Mouse (Mus musculus) hindbrain, embryonic 14.5 days (tissue): ENCODE measurements around the gene Tbk1. TPM values are rescaled to one million over a fixed set of nuclear protein-coding genes. Genes with fewer than 3 reads are reported as not detected.
A peak's percentile ranks its signal among the peaks of the same experiment; 100 is the strongest.

Source experiments
- ATAC-seq: fragments of 200-750 bp; cut with Nextera tagmentation; 2 replicates; pipeline ENCODE4 v1.8.0; 2017; ENCODE audit warnings: moderate number of reproducible peaks, mild to moderate bottlenecking, moderate TSS enrichment, moderate library complexity; ENCODE audit not compliant: low FRiP score
- DNase-seq: peaks from one replicate; pipeline ENCODE4 v3.0.0-alpha.2; 2015; ENCODE audit warnings: low spot score
- H3K27ac ChIP-seq: fragments of 300-500 bp; sonication (generic); 2 replicates; pipeline ENCODE4 v1.5.1; 2014; ENCODE audit warnings: mild to moderate bottlenecking, moderate library complexity
- H3K27me3 ChIP-seq: fragments of 300-500 bp; sonication (generic); 2 replicates; pipeline ENCODE4 v1.6.1; 2014; ENCODE audit warnings: mild to moderate bottlenecking, low read length, mixed read lengths; ENCODE audit not compliant: control insufficient read depth, insufficient read depth
- H3K36me3 ChIP-seq: fragments of 300-500 bp; sonication (generic); replicated peaks from 2 replicates; pipeline ENCODE4 v1.6.1; 2014; ENCODE audit not compliant: control insufficient read depth, insufficient read depth
- H3K4me1 ChIP-seq: fragments of 300-500 bp; sonication (generic); replicated peaks from 2 replicates; pipeline ENCODE4 v1.6.1; 2014; ENCODE audit warnings: antibody characterized with exemption, low read length, mixed read lengths; ENCODE audit not compliant: control insufficient read depth, insufficient read depth
- H3K4me2 ChIP-seq: fragments of 300-500 bp; sonication (generic); replicated peaks from 2 replicates; pipeline ENCODE4 v1.6.1; 2014; ENCODE audit warnings: mild to moderate bottlenecking, moderate library complexity
- H3K4me3 ChIP-seq: fragments of 300-500 bp; sonication (generic); replicated peaks from 2 replicates; pipeline ENCODE4 v1.5.1; 2014; ENCODE audit warnings: mild to moderate bottlenecking, low read length
- H3K9ac ChIP-seq: fragments of 300-500 bp; sonication (generic); 2 replicates; pipeline ENCODE4 v1.6.1; 2014
- H3K9me3 ChIP-seq: fragments of 300-500 bp; sonication (generic); 2 replicates; pipeline ENCODE4 v1.6.1; 2016; ENCODE audit warnings: low read length; ENCODE audit not compliant: control insufficient read depth
- WGBS: fragments of 180-500 bp; shearing (Covaris S2); extraction: QIAGEN DNeasy Blood & Tissue Kit; methylation state at CpG from one replicate; pipeline ENCODE4 v1.1.7; 2014; 5-methylcytosine and 5-hydroxymethylcytosine counted together
- polyA plus RNA-seq: library from polyadenylated mRNA; unstranded; fragments of >200 nt; fragmentation: Nextera tagmentation; extraction: Ambion mirVana; gene quantifications from 2 replicates; pipeline ENCODE4 v1.2.1, GENCODE M21; 2014

Tbk1 gene
- polyA plus RNA-seq, 1 experiment from 2014 or later: 33.4 TPM

DNA sequence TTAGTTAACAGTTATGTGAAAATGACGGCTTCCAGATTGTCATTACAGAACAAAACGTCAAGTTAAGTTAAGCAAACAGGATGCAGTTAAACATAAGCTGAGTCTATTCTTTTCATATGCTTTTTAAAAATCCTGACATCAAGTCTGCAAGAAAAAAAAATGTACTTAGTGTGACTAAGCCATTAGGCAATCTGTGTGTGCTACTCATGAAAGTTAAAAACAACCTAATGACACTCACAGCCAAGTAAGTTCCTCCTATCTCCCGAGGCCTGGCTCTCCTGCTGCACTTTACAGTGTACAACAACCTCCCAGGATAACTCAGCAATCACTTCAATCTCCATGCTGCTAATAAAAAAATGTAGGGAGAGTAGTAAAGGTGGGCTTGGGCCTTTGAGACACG lies 17.0 kb upstream of the Tbk1 start:
- Histone ChIP-seq H3K9me3 (no peaks in the 10 kb centered on the region), H3K9ac (no peak overlapping the region), H3K27me3 (no peaks in the 10 kb centered on the region), H3K4me3 (no peak overlapping the region), H3K36me3 (peaks cover 98% of the 10 kb centered on the region), H3K4me2 (no peak overlapping the region), H3K27ac (no peak overlapping the region), H3K4me1 (no peaks in the 10 kb centered on the region)
- ATAC-seq (no peak), DNase-seq (no peak)
- WGBS: 89% methylated on average over 4 of the region's 4 CpGs

DNA sequence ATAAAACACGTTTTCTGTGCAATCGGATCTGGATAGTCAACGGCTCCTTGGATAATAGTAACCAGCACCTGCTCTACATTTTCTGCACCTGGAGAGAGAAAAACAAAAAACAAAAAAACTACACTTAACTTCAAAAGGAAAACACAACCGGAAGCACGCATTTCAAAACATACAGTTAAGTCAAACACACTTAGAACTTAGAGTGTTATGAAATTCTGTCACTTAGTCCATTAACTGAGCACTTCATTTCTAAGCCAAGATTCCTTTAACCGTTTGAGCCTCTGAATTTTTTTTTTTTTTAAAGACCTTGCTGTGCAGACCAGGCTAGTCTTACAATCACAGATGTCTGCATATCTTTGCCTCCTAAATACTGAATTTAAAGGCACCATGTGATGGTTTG lies 14.7 kb upstream of the Tbk1 start:
- no peaks in the 10 kb centered on the region for H3K27me3 ChIP-seq
- no peak for DNase-seq
- WGBS: 87% methylated on average over 6 of the region's 6 CpGs

DNA sequence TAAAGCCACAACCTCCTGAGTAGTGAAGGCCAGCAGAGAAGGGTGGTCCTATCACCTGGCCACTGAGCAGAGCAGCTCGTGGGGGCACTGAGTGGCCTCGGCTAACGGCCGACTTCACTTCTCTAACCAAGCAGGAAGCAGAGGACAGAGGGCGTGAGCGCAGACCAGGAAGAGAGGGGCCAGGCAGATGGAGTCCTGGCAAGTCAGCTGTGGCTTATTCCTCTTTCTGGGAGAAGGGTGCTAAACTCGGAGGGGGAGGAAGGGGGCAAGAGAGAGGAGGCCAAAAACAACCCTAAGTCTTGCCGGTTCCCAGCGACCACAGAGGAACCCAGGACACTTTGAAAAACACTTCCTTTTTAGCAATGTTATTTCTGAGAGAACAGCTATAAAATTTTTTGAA lies 10.0 kb upstream of the Tbk1 start:
- no peaks in the 10 kb centered on the region for H3K9me3 ChIP-seq
- WGBS: 90% methylated on average over 9 of the region's 9 CpGs
- peaks cover 79% of the 10 kb centered on the region for H3K36me3 ChIP-seq

More for the DNA sequence above, 14.7 kb upstream of the Tbk1 start:
- Histone ChIP-seq H3K27ac (no peak overlapping the region), H3K4me1 (no peaks in the 10 kb centered on the region), H3K4me3 (no peak overlapping the region), H3K36me3 (peaks cover 97% of the 10 kb centered on the region), H3K4me2 (no peak overlapping the region), H3K9me3 (no peaks in the 10 kb centered on the region), H3K9ac (no peak overlapping the region)
- no peak for ATAC-seq

GRCm38 (mm10) chr10:121591106-121591505 lies 4.5 kb upstream of the Tbk1 start:
- Histone ChIP-seq H3K27ac (no peak overlapping the region), H3K27me3 (no peaks in the 10 kb centered on the region), H3K4me3 (no peak overlapping the region), H3K9me3 (no peaks in the 10 kb centered on the region), H3K36me3 (peaks cover 27% of the 10 kb centered on the region), H3K4me2 (no peak overlapping the region), H3K4me1 (no peaks in the 10 kb centered on the region; the same call in 1 of the 2 replicates), H3K9ac (no peak overlapping the region)
- WGBS: 91% methylated on average over 14 of the region's 14 CpGs
- ATAC-seq: no peak
- no peak for DNase-seq

More for the DNA sequence above, 10.0 kb upstream of the Tbk1 start:
- H3K9ac ChIP-seq: no peak overlapping the region
- no peaks in the 10 kb centered on the region for H3K27me3 ChIP-seq
- H3K4me1 ChIP-seq: no peaks in the 10 kb centered on the region
- no peak overlapping the region for H3K4me3 ChIP-seq
- no peak overlapping the region for H3K4me2 ChIP-seq
- DNase-seq (no peak), ATAC-seq (no peak)
- H3K27ac ChIP-seq: no peak overlapping the region

GRCm38 (mm10) chr10:121587371-121587840 lies 819 bp upstream of the Tbk1 start:
- H3K9me3 ChIP-seq: no peaks in the 10 kb centered on the region
- no peak for DNase-seq
- 70% methylated on average over 6 of the region's 6 CpGs for WGBS
- peaks cover 25% of the 10 kb centered on the region for H3K36me3 ChIP-seq
- H3K4me1 ChIP-seq: peaks cover 9% of the 10 kb centered on the region
- H3K4me3 ChIP-seq: peak overlapping the region; percentile 71
- no peak overlapping the region for H3K27ac ChIP-seq
- H3K9ac ChIP-seq: peak overlapping the region; percentile 91
- no peak for ATAC-seq
- H3K4me2 ChIP-seq: peak overlapping the region; percentile 68
- H3K27me3 ChIP-seq: no peaks in the 10 kb centered on the region

- peak overlapping the region; percentile 71 for H3K4me3 ChIP-seq
- peaks cover 9% of the 10 kb centered on the region for H3K4me1 ChIP-seq
- no peaks in the 10 kb centered on the region for H3K27me3 ChIP-seq
- peak overlapping the region; percentile 91 for H3K9ac ChIP-seq
- H3K36me3 ChIP-seq: peaks cover 32% of the 10 kb centered on the region
- no peaks in the 10 kb centered on the region for H3K9me3 ChIP-seq
- DNase-seq (peak; percentile 24), ATAC-seq (peak; percentile 70)
- H3K27ac ChIP-seq: peak overlapping the region; percentile 66
- WGBS: 4% methylated on average over 44 of the region's 48 CpGs
- peak overlapping the region; percentile 68 for H3K4me2 ChIP-seq
Measured at GRCm38 (mm10) chr10:121585791-121586642, 570 bp downstream of the Tbk1 start.

GRCm38 (mm10) chr10:121585056-121585790 lies 1.4 kb downstream of the Tbk1 start:
- H3K9me3 ChIP-seq: no peaks in the 10 kb centered on the region
- peak overlapping the region; percentile 68 for H3K4me2 ChIP-seq
- H3K27me3 ChIP-seq: no peaks in the 10 kb centered on the region
- peak overlapping the region; percentile 91 for H3K9ac ChIP-seq
- H3K4me1 ChIP-seq: peaks cover 9% of the 10 kb centered on the region
- peak overlapping the region; percentile 71 for H3K4me3 ChIP-seq
- no peak overlapping the region for H3K27ac ChIP-seq
- peaks cover 40% of the 10 kb centered on the region for H3K36me3 ChIP-seq
- 91% methylated on average over 20 of the region's 20 CpGs for WGBS
- ATAC-seq (no peak), DNase-seq (no peak)

- 95% methylated on average over 10 of the region's 10 CpGs for WGBS
- Histone ChIP-seq H3K4me3 (no peak overlapping the region), H3K27me3 (no peaks in the 10 kb centered on the region), H3K36me3 (peaks cover 42% of the 10 kb centered on the region), H3K27ac (no peak overlapping the region), H3K9me3 (no peaks in the 10 kb centered on the region), H3K4me1 (peaks cover 9% of the 10 kb centered on the region), H3K9ac (no peak overlapping the region), H3K4me2 (no peak overlapping the region)
- no peak for ATAC-seq
- no peak for DNase-seq
Measured at GRCm38 (mm10) chr10:121584033-121584432, 2.6 kb downstream of the Tbk1 start.

- DNase-seq (no peak), ATAC-seq (no peak)
- H3K9me3 ChIP-seq: no peaks in the 10 kb centered on the region
- WGBS: 91% methylated on average over 12 of the region's 12 CpGs
- H3K27ac ChIP-seq: no peak overlapping the region
- peaks cover 9% of the 10 kb centered on the region for H3K4me1 ChIP-seq
- no peaks in the 10 kb centered on the region for H3K27me3 ChIP-seq
- peaks cover 48% of the 10 kb centered on the region for H3K36me3 ChIP-seq
- H3K9ac ChIP-seq: no peak overlapping the region
- H3K4me2 ChIP-seq: no peak overlapping the region
- no peak overlapping the region for H3K4me3 ChIP-seq
Measured at GRCm38 (mm10) chr10:121583016-121583415, 3.6 kb downstream of the Tbk1 start.
